Comparison of ENCODE assay signal across 19 mouse cellular contexts in the genomic region with DNA sequence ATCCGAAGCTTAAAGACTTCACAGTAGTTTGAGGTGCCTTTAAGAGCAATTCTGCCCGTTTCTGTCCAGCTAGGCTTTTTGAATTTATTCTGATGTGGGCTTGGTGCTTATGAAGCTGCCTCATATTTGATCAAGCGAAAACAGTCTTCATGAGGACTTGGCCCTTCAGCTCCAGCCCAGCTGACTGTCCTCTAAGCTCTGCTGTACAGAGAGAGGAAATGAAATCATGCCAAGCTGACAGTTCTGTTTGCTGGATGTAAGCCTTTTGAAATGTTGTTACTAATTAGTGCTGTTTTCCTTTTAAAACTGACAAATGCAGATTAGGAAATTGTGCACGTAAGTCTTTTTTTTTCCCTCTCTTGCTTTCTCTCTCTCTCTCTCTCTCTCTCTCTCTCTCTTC.
DNase-seq lines count a peak whose midpoint lies in the region; ATAC-seq and TF ChIP-seq lines count a peak whose summit lies in the region.
"Had no signal": no experiment of that assay in that cellular context is flagged by ENCODE, and none has a peak within 500 bp of the region (broad histone marks: within the 10 kb centered on the region; RNA-seq: fewer than 3 reads in every experiment).

No protein-coding gene starts in this region.

- TF ChIP-seq POLR2A in kidney, adult 2 months (IDR thresholded peaks at IDR 0.05; ENCODE audit: low read depth, low read length), result no peak
- no peak for TF ChIP-seq POLR2A in lung, adult 2 months (IDR thresholded peaks at IDR 0.05; ENCODE audit: borderline replicate concordance, extremely low read depth, low read depth, low read length)

- H3K4me2 ChIP-seq in forebrain, embryonic 16.5 days (ENCODE audit: low read length), result no peak overlapping the region
- H3K4me2 ChIP-seq in forebrain, embryonic 15.5 days (replicated peaks), result no peak overlapping the region
- no peak overlapping the region for H3K4me2 ChIP-seq in kidney, embryonic 16.5 days (replicated peaks; ENCODE audit: low read depth, low read length)
- no peak overlapping the region for H3K4me2 ChIP-seq in lung, embryonic 16.5 days (ENCODE audit: low read depth, low read length)
- no peak overlapping the region for H3K4me2 ChIP-seq in intestine, postnatal 0 days (replicated peaks; ENCODE audit: low read depth)
- H3K4me2 ChIP-seq: embryonic facial prominence, embryonic 12.5 days; hindbrain, embryonic 15.5 days; liver, embryonic 13.5 days; neural tube, embryonic 13.5 days had no signal

- no peak overlapping the region for H3K27ac ChIP-seq in forebrain, embryonic 16.5 days (ENCODE audit: low read length)
- H3K27ac ChIP-seq in forebrain, embryonic 15.5 days (replicated peaks), result no peak overlapping the region
- H3K27ac ChIP-seq in kidney, adult 2 months (ENCODE audit: insufficient read depth, low read depth, low read length), result no peak overlapping the region
- H3K27ac ChIP-seq in kidney, embryonic 16.5 days (ENCODE audit: low read length), result no peak overlapping the region
- H3K27ac ChIP-seq in lung, embryonic 16.5 days (ENCODE audit: low read length), result peak overlapping the region; percentile 13; the same call in 1 of the 2 replicates
- H3K27ac ChIP-seq in intestine, postnatal 0 days (ENCODE audit: low read depth, low read length), result no peak overlapping the region
- H3K27ac ChIP-seq: embryonic facial prominence, embryonic 12.5 days; forebrain, embryonic 10.5 days; hindbrain, embryonic 15.5 days; liver, embryonic 13.5 days; neural tube, embryonic 13.5 days had no signal

- DNase-seq in kidney, adult 2 months, result peak; percentile 22
- no peak for DNase-seq in lung, adult 2 months
- DNase-seq: B cell, adult 2 months; cerebellum, adult 11 months; layer of hippocampus, postnatal 36 days; left cerebral cortex, postnatal 4 days; liver, embryonic 13.5 days; right cerebral cortex, postnatal 25 days; thymus, postnatal 4 days had no signal

- no peaks in the 10 kb centered on the region for H3K27me3 ChIP-seq in forebrain, embryonic 16.5 days (replicated peaks; ENCODE audit: control insufficient read depth, insufficient read depth, low read length)
- no peaks in the 10 kb centered on the region for H3K27me3 ChIP-seq in forebrain, embryonic 15.5 days
- no peaks in the 10 kb centered on the region for H3K27me3 ChIP-seq in kidney, adult 2 months (replicated peaks; ENCODE audit: control insufficient read depth, insufficient read depth, low read length)
- no peaks in the 10 kb centered on the region for H3K27me3 ChIP-seq in kidney, embryonic 16.5 days (ENCODE audit: insufficient read depth, low read length)
- H3K27me3 ChIP-seq in lung, embryonic 16.5 days (ENCODE audit: control insufficient read depth, insufficient read depth, low read depth, low read length), result no peaks in the 10 kb centered on the region
- H3K27me3 ChIP-seq in intestine, postnatal 0 days (replicated peaks; ENCODE audit: control insufficient read depth, insufficient read depth, low read length), result no peaks in the 10 kb centered on the region
- H3K27me3 ChIP-seq: embryonic facial prominence, embryonic 12.5 days; hindbrain, embryonic 15.5 days; liver, embryonic 13.5 days; neural tube, embryonic 13.5 days had no signal

- H3K4me1 ChIP-seq in forebrain, embryonic 16.5 days (replicated peaks; ENCODE audit: control insufficient read depth, insufficient read depth, low read length), result no peaks in the 10 kb centered on the region
- H3K4me1 ChIP-seq in forebrain, embryonic 15.5 days, result peaks cover 3% of the 10 kb centered on the region; the same call in 1 of the 2 replicates
- H3K4me1 ChIP-seq in kidney, adult 2 months (ENCODE audit: control insufficient read depth, insufficient read depth, low read length), result no peaks in the 10 kb centered on the region
- 0 out of 2 replicates have a peak, but pooled peaks cover 6% of the 10 kb centered on the region for H3K4me1 ChIP-seq in kidney, embryonic 16.5 days (ENCODE audit: insufficient read depth, low read length)
- no peaks in the 10 kb centered on the region; the same call in 1 of the 2 replicates for H3K4me1 ChIP-seq in lung, embryonic 16.5 days (replicated peaks; ENCODE audit: control insufficient read depth, insufficient read depth, low read length)
- H3K4me1 ChIP-seq in lung, adult 2 months (ENCODE audit: control insufficient read depth, insufficient read depth, low read length), result peaks cover 9% of the 10 kb centered on the region
- no peaks in the 10 kb centered on the region for H3K4me1 ChIP-seq in intestine, postnatal 0 days (replicated peaks; ENCODE audit: control insufficient read depth, insufficient read depth, low read length)
- H3K4me1 ChIP-seq: embryonic facial prominence, embryonic 12.5 days; forebrain, embryonic 10.5 days; hindbrain, embryonic 15.5 days; liver, embryonic 13.5 days; neural tube, embryonic 13.5 days had no signal

- H3K9ac ChIP-seq in forebrain, embryonic 16.5 days (replicated peaks; ENCODE audit: low read depth, low read length), result no peak overlapping the region
- no peak overlapping the region for H3K9ac ChIP-seq in forebrain, embryonic 15.5 days (replicated peaks)
- H3K9ac ChIP-seq in kidney, embryonic 16.5 days (replicated peaks; ENCODE audit: low read length), result no peak overlapping the region
- H3K9ac ChIP-seq in lung, embryonic 16.5 days (ENCODE audit: low read length), result no peak overlapping the region
- H3K9ac ChIP-seq in intestine, postnatal 0 days (ENCODE audit: low read depth, low read length), result no peak overlapping the region
- H3K9ac ChIP-seq: embryonic facial prominence, embryonic 12.5 days; hindbrain, embryonic 15.5 days; liver, embryonic 13.5 days; neural tube, embryonic 13.5 days had no signal

- H3K36me3 ChIP-seq in forebrain, embryonic 16.5 days (ENCODE audit: control insufficient read depth, insufficient read depth), result no peaks in the 10 kb centered on the region
- H3K36me3 ChIP-seq in forebrain, embryonic 15.5 days, result no peaks in the 10 kb centered on the region
- no peaks in the 10 kb centered on the region for H3K36me3 ChIP-seq in kidney, adult 2 months (ENCODE audit: control insufficient read depth, insufficient read depth, low read length)
- H3K36me3 ChIP-seq in kidney, embryonic 16.5 days (ENCODE audit: insufficient read depth, low read length), result 0 out of 2 replicates have a peak, but pooled peaks cover 8% of the 10 kb centered on the region
- H3K36me3 ChIP-seq in lung, embryonic 16.5 days (ENCODE audit: control insufficient read depth, insufficient read depth, low read length), result no peaks in the 10 kb centered on the region
- H3K36me3 ChIP-seq in intestine, postnatal 0 days (ENCODE audit: control insufficient read depth, insufficient read depth), result no peaks in the 10 kb centered on the region
- H3K36me3 ChIP-seq: embryonic facial prominence, embryonic 12.5 days; hindbrain, embryonic 15.5 days; liver, embryonic 13.5 days; neural tube, embryonic 13.5 days had no signal

- WGBS in forebrain, embryonic 16.5 days, result 56% methylated on average over 4 of the region's 4 CpGs
- 63% methylated on average over 4 of the region's 4 CpGs for WGBS in forebrain, embryonic 15.5 days
- WGBS in kidney, adult 2 months, result 68% methylated on average over 4 of the region's 4 CpGs
- 72% methylated on average over 4 of the region's 4 CpGs for WGBS in kidney, embryonic 16.5 days
- 63% methylated on average over 4 of the region's 4 CpGs for WGBS in lung, embryonic 16.5 days
- 58% methylated on average over 4 of the region's 4 CpGs for WGBS in lung, adult 2 months
- WGBS in intestine, postnatal 0 days, result 72% methylated on average over 4 of the region's 4 CpGs

- no peak for TF ChIP-seq CTCF in kidney, adult 2 months (conservative IDR thresholded peaks at IDR 0.05; ENCODE audit: insufficient read depth, insufficient read length, low read depth, low read length)
- no peak for TF ChIP-seq CTCF in lung, adult 2 months (IDR thresholded peaks at IDR 0.05; ENCODE audit: insufficient read depth, low read length)
- no peak for TF ChIP-seq CTCF in intestine, postnatal 0 days (IDR thresholded peaks at IDR 0.05; ENCODE audit: low read depth)

- no peaks in the 10 kb centered on the region for H3K9me3 ChIP-seq in forebrain, embryonic 16.5 days (ENCODE audit: control insufficient read depth, low read length)
- H3K9me3 ChIP-seq in forebrain, embryonic 15.5 days, result no peaks in the 10 kb centered on the region
- H3K9me3 ChIP-seq in kidney, embryonic 16.5 days (ENCODE audit: low read length), result no peaks in the 10 kb centered on the region
- no peaks in the 10 kb centered on the region for H3K9me3 ChIP-seq in lung, embryonic 16.5 days (ENCODE audit: control insufficient read depth, low read length)
- no peaks in the 10 kb centered on the region for H3K9me3 ChIP-seq in intestine, postnatal 0 days (ENCODE audit: control insufficient read depth)
- H3K9me3 ChIP-seq: embryonic facial prominence, embryonic 12.5 days; forebrain, embryonic 10.5 days; hindbrain, embryonic 15.5 days; liver, embryonic 13.5 days; neural tube, embryonic 13.5 days had no signal

- ATAC-seq in forebrain, embryonic 16.5 days, result peak; percentile 47; the same call in 1 of the 2 replicates
- no peak for ATAC-seq in forebrain, embryonic 15.5 days (replicated peaks)
- no peak for ATAC-seq in kidney, embryonic 16.5 days (ENCODE audit: low FRiP score, low TSS enrichment)
- no peak for ATAC-seq in lung, embryonic 16.5 days (ENCODE audit: low read depth)
- 0 out of 2 replicates have a peak, but pooled peaks have one; percentile 25 for ATAC-seq in granulocyte monocyte progenitor cell, adult 5-6 weeks (replicated peaks; ENCODE audit: poor library complexity, severe bottlenecking)
- no peak for ATAC-seq in intestine, postnatal 0 days

- no peak overlapping the region for H3K4me3 ChIP-seq in forebrain, embryonic 16.5 days (replicated peaks; ENCODE audit: low read length)
- no peak overlapping the region for H3K4me3 ChIP-seq in forebrain, embryonic 15.5 days
- no peak overlapping the region for H3K4me3 ChIP-seq in kidney, adult 2 months (ENCODE audit: insufficient read depth, low read depth, low read length)
- H3K4me3 ChIP-seq in kidney, embryonic 16.5 days (ENCODE audit: low read length), result no peak overlapping the region
- H3K4me3 ChIP-seq in lung, embryonic 16.5 days (ENCODE audit: low read length), result no peak overlapping the region
- H3K4me3 ChIP-seq in lung, adult 2 months (replicated peaks; ENCODE audit: extremely low read depth, low read depth, low read length), result no peak overlapping the region
- H3K4me3 ChIP-seq in intestine, postnatal 0 days (ENCODE audit: low read depth, low read length), result no peak overlapping the region
- H3K4me3 ChIP-seq: embryonic facial prominence, embryonic 12.5 days; forebrain, embryonic 10.5 days; hindbrain, embryonic 15.5 days; liver, embryonic 13.5 days; neural tube, embryonic 13.5 days had no signal

Comparison
In these comparisons a context has a peak if more than half of its experiments do, and no peak if none do; other contexts are left out.
1. ATAC-seq: peak in forebrain, embryonic 16.5 days (single experiment) and granulocyte monocyte progenitor cell, adult 5-6 weeks (single experiment); none in forebrain, embryonic 15.5 days (single experiment), kidney, embryonic 16.5 days (single experiment), lung, embryonic 16.5 days (single experiment) and intestine, postnatal 0 days (single experiment).